Mouse (Mus musculus) limb, embryonic 13.5 days (tissue): ENCODE measurements around the gene Nckap5. TPM values are rescaled to one million over a fixed set of nuclear protein-coding genes. Genes with fewer than 3 reads are reported as not detected.
"Not testable (repeated sequence)": the region's sequence is repeated elsewhere in the genome, so short reads cannot be mapped to it uniquely, and the experiment has no call there.

Experiments
- ATAC-seq: fragments of 200-750 bp; cut with Nextera tagmentation; 2 replicates; pipeline ENCODE4 v1.8.0; 2017; ENCODE audit warnings: low read depth, moderate number of reproducible peaks, moderate TSS enrichment; ENCODE audit not compliant: low FRiP score
- H3K27ac ChIP-seq: fragments of 300-500 bp; sonication (generic); 2 replicates; pipeline ENCODE4 v1.5.1; 2015; ENCODE audit warnings: inconsistent platforms, mild to moderate bottlenecking, moderate library complexity
- H3K27me3 ChIP-seq: fragments of 300-500 bp; sonication (generic); 2 replicates; pipeline ENCODE4 v1.6.1; 2015; ENCODE audit warnings: mild to moderate bottlenecking, inconsistent platforms
- H3K36me3 ChIP-seq: fragments of 300-500 bp; sonication (generic); 2 replicates; pipeline ENCODE4 v1.6.1; 2015; ENCODE audit warnings: inconsistent platforms, mild to moderate bottlenecking, moderate library complexity
- H3K4me1 ChIP-seq: fragments of 300-500 bp; sonication (generic); 2 replicates; pipeline ENCODE4 v1.6.1; 2015; ENCODE audit warnings: inconsistent platforms
- H3K4me2 ChIP-seq: fragments of 300-500 bp; sonication (generic); replicated peaks from 2 replicates; pipeline ENCODE4 v1.6.1; 2015; ENCODE audit warnings: inconsistent platforms, mild to moderate bottlenecking, moderate library complexity
- H3K4me3 ChIP-seq: fragments of 300-500 bp; sonication (generic); 2 replicates; pipeline ENCODE4 v1.5.1; 2015; ENCODE audit warnings: moderate library complexity, mild to moderate bottlenecking, inconsistent platforms
- H3K9ac ChIP-seq: fragments of 300-500 bp; sonication (generic); 2 replicates; pipeline ENCODE4 v1.6.1; 2015; ENCODE audit warnings: mild to moderate bottlenecking, inconsistent platforms
- H3K9me3 ChIP-seq: fragments of 300-500 bp; sonication (generic); 2 replicates; pipeline ENCODE4 v1.6.1; 2016; ENCODE audit warnings: inconsistent platforms
- WGBS: fragments of 180-500 bp; shearing (Covaris S2); methylation state at CpG from one replicate; pipeline ENCODE4 v1.1.7; 2015; 5-methylcytosine and 5-hydroxymethylcytosine counted together
- polyA plus RNA-seq: library from polyadenylated mRNA; unstranded; fragments of >200 nt; fragmentation: Nextera tagmentation; extraction: Ambion mirVana; gene quantifications from 2 replicates; pipeline ENCODE4 v1.2.1, GENCODE M21; 2015

The Nckap5 gene
- polyA plus RNA-seq, 1 experiment from 2014 or later, result 13.5 TPM

DNA sequence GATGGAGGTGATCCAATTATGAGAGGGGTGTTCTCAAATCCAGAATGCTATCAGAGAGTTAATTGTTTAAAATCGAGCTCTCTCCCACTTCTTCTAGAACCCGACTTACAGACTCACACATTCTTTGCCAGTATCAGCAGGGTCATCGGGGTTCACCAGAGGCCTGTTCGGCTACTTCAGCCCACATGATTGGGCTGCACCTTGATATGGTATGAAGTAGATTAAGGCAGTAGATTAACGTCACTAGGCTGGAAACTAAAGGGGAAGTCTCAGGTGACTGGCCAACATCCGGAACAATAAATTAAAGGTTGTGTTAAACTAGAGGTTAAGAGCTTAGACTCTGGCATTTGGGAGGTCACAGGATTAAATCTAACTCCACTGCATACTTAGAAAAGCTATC lies 8.4 kb downstream of the Nckap5 start:
- Histone ChIP-seq H3K4me3 (no peak overlapping the region), H3K36me3 (0 out of 2 replicates have a peak, but pooled peaks cover 3% of the 10 kb centered on the region), H3K27me3 (no peaks in the 10 kb centered on the region), H3K4me2 (no peak overlapping the region), H3K9me3 (no peaks in the 10 kb centered on the region), H3K27ac (no peak overlapping the region), H3K4me1 (peaks cover 19% of the 10 kb centered on the region), H3K9ac (no peak overlapping the region)
- no peak for ATAC-seq
- 77% methylated on average over 6 of the region's 6 CpGs for WGBS

DNA sequence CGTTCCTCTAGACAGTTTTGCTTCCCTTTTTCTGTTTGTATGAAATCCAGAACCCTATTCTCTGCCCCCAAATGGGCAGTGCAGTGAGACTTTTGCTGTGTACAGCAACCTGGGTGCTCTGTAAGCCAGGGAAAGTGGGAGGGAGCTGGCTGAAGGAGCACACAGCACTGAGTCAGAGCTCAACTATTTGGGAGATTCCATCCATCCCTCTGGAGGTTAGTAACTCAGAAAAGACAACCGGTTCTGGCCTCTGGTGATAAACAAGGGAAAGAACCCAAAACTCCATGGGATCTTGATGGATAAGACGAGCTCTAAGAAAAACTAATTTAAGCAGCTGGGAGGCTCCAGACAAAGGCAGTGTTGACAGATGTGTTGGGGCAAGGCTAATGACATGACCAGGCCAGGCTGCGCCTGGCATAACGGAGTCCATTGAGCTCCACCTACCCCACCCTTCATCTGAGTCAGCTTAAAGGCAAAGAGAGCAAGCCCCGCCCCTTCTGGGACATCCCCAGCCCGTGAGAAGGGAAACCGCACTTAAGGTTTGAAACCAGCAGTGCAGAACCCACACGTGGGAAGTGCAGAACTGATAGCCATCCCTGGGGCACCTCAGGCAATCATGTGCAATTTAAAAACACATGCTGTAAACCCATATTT lies 13.1 kb downstream of the Nckap5 start:
- Histone ChIP-seq H3K9ac (no peak overlapping the region), H3K9me3 (peaks cover 6% of the 10 kb centered on the region), H3K4me1 (peaks cover 21% of the 10 kb centered on the region), H3K4me3 (no peak overlapping the region), H3K4me2 (no peak overlapping the region), H3K27me3 (no peaks in the 10 kb centered on the region), H3K36me3 (no peaks in the 10 kb centered on the region), H3K27ac (no peak overlapping the region)
- 28% methylated on average over 9 of the region's 9 CpGs for WGBS
- ATAC-seq, result peak; percentile 70

DNA sequence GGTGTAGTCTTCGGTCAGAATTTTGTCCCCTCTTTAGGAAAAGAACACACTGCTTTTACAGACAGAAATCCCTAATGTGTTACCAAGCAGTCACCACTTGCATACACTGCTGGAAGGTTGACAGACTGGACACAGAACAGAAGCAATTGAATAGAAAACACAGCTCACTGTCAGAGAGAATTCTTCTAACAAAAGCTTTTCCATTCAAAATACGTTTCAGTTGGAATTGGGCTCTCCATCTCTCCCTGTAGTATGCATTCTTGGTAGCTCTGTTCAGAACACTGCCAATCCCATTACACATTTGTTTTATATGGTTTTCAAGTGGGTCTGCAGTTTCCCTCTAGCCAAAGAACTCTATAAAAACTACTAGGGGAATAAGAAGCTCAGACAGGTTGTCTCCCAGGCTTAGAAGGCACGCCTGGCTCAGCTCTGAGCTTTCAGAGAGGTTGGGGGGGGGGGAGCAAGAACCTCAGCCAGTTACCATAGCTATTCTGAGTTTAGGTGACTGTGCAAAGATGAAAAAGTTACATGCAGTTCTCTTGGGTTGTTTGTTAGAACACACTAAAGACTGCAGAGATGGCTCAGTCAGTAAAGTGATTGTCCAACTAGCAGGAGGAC lies 23.5 kb downstream of the Nckap5 start:
- peak; percentile 86 for ATAC-seq
- no peak overlapping the region for H3K4me2 ChIP-seq
- H3K36me3 ChIP-seq, result no peaks in the 10 kb centered on the region
- H3K27me3 ChIP-seq, result no peaks in the 10 kb centered on the region
- no peak overlapping the region for H3K4me3 ChIP-seq
- H3K4me1 ChIP-seq, result peaks cover 33% of the 10 kb centered on the region
- no peak overlapping the region for H3K9ac ChIP-seq
- H3K9me3 ChIP-seq, result no peaks in the 10 kb centered on the region
- 50% methylated on average over 3 of the region's 3 CpGs for WGBS
- H3K27ac ChIP-seq, result peak overlapping the region; percentile 63; the same call in 1 of the 2 replicates

DNA sequence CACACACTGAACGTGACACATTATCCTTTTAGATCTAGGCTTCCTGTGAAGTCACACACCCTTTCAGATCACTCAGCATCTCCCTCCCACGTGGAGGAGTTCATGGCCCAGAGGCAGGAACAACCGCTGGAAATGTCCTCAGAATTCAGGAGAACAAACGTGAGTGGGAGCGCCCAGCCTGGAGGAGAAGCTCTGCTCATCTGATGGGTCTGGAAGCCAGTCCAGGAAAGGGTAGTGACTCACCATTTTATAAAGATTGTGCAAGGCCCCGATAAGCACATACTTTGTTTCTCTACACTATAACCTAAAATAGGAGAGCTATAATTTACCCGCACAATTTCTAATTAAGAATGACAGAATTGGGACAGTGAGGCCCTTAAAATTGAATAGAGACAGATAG lies 24.1 kb downstream of the Nckap5 start:
- WGBS, result 65% methylated on average over 7 of the region's 7 CpGs
- H3K4me2 ChIP-seq, result no peak overlapping the region

DNA sequence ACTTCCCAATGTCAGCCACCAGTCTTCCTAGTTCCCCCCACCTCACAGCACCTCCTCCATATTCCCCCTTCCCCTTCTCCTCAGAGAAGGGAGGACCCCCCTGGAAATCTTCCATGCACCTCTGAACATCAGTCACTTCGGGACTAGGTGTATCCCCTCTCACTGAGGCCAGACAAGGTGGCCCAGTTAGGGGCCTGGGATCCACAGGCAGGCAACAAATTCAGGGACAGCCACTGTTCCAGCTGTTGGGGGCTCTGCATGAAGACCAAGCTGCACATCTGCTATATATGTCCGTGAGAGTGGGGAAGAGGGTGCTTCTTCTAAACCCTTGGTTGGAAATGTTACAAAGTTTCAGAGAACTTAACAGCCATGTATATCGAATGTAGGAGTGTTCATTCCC lies 28.2 kb downstream of the Nckap5 start:
- Histone ChIP-seq H3K9ac (no peak overlapping the region), H3K27me3 (no peaks in the 10 kb centered on the region), H3K4me3 (no peak overlapping the region), H3K4me2 (no peak overlapping the region), H3K36me3 (no peaks in the 10 kb centered on the region), H3K27ac (no peak overlapping the region), H3K9me3 (no peaks in the 10 kb centered on the region), H3K4me1 (peaks cover 32% of the 10 kb centered on the region)
- no peak for ATAC-seq
- 73% methylated on average over 3 of the region's 3 CpGs for WGBS

More for the DNA sequence above, 24.1 kb downstream of the Nckap5 start:
- Histone ChIP-seq H3K4me1 (peaks cover 33% of the 10 kb centered on the region), H3K27me3 (no peaks in the 10 kb centered on the region), H3K27ac (peak overlapping the region; percentile 63; the same call in 1 of the 2 replicates), H3K9ac (no peak overlapping the region), H3K9me3 (no peaks in the 10 kb centered on the region), H3K36me3 (no peaks in the 10 kb centered on the region), H3K4me3 (no peak overlapping the region)
- no peak for ATAC-seq

DNA sequence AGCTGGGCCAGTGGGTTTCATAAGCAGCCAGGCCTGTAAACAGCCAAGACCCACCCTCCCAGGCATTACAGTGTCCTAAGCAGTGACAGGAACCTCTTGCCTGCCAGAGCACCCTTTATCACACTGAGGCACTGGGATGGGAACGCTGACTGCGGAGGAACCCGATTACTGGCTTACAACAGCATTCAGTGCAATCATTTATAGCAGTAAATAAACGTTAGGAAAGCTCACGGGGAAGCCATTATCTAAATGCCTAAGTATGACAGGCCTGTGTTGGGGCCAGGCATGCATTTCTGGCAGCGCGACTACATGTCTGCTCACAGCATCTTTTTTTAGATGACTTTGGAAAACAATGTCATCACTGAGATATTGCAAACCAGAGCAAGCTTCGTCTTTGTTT lies 28.9 kb downstream of the Nckap5 start:
- no peaks in the 10 kb centered on the region for H3K36me3 ChIP-seq
- H3K4me1 ChIP-seq, result peaks cover 25% of the 10 kb centered on the region
- H3K27ac ChIP-seq, result no peak overlapping the region
- ATAC-seq, result no peak
- H3K9ac ChIP-seq, result no peak overlapping the region
- no peak overlapping the region for H3K4me3 ChIP-seq
- no peak overlapping the region for H3K4me2 ChIP-seq
- 55% methylated on average over 8 of the region's 8 CpGs for WGBS
- H3K9me3 ChIP-seq, result no peaks in the 10 kb centered on the region
- H3K27me3 ChIP-seq, result no peaks in the 10 kb centered on the region

DNA sequence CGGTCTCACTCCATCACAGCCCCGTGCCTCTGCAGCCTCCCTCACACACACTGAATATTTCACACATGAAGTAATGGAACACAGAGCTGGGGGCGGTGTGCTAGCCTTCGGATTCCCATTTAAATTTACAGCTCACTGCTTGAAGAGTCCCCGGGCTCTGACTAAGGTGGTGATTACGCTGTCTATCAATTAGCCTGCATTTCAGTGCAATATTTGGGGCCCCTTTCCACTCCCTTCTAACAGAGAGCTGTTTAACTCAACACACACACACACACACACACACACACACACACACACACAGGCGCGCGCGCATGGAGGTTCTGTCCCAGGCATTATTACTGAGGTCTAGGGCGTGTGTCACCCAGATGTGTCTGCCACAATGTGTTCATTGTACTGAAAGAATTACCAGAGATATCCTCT lies 31.2 kb downstream of the Nckap5 start:
- peak overlapping the region; percentile 42 for H3K4me2 ChIP-seq
- 31% methylated on average over 11 of the region's 11 CpGs for WGBS
- H3K27ac ChIP-seq, result peak overlapping the region; percentile 65; the same call in 1 of the 2 replicates

DNA sequence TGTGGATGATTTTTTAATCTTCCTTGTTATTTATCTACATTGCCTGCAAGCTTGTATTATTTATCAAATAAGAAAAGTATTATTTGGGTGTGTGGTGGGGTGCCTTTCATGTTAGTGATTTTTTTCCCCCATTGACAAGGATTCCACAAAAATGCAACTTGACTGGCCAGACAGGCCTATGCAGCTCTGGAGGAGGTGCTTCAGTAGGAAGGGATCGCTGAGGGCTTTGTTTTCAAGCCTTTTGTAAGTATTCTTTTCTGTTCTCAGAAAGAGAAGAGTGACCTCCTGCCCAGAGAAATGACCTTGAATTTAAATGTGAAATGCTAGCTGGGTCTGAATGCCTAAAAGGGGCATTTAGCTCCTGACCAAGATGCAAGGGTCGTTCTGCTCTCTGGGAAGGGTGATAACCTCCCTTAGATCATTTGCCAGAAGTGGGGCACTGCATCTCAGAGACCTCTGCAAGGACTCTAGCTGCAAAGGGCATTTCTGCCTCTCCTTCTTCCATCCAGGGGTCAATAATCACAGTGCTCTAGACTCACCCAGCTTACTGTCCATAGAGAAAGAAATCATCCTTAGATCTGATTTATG lies 50.2 kb downstream of the Nckap5 start:
- not testable (repeated sequence) for H3K4me3 ChIP-seq, H3K9ac ChIP-seq, H3K27ac ChIP-seq, ATAC-seq, H3K9me3 ChIP-seq, H3K4me2 ChIP-seq, H3K4me1 ChIP-seq, H3K36me3 ChIP-seq, H3K27me3 ChIP-seq
- WGBS, result no CpG with 5 or more reads among the region's 2 CpGs

More for the DNA sequence above, 31.2 kb downstream of the Nckap5 start:
- 0 out of 2 replicates have a peak overlapping the region, but pooled peaks have one; percentile 7 for H3K4me3 ChIP-seq
- H3K27me3 ChIP-seq, result no peaks in the 10 kb centered on the region
- H3K4me1 ChIP-seq, result peaks cover 21% of the 10 kb centered on the region
- no peaks in the 10 kb centered on the region for H3K9me3 ChIP-seq
- peak; percentile 96 for ATAC-seq
- H3K36me3 ChIP-seq, result no peaks in the 10 kb centered on the region
- no peak overlapping the region for H3K9ac ChIP-seq

DNA sequence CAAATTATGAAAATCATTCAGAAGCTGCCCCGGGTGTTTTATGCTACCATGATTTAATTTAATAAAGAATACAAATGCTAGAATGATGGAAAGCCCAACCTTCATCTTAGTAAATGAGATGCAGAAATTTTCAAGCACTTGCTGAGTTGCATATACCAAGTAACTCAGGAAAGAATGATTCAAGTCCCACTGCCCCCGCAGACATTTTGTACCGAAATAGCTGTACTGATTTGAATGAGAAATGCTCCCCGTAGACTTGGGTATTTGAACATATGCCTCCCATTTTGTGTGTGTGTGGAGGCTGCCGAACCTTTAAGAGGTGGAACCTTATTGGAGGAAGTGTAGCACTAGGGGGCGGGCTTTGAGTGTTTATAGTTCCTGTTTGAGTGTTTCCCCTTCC lies 56.7 kb downstream of the Nckap5 start:
- H3K4me2 ChIP-seq, H3K4me3 ChIP-seq, H3K27me3 ChIP-seq, H3K9me3 ChIP-seq, H3K9ac ChIP-seq, H3K36me3 ChIP-seq, ATAC-seq, H3K4me1 ChIP-seq, H3K27ac ChIP-seq: not testable (repeated sequence)
- WGBS, result no CpG with 5 or more reads among the region's 6 CpGs

DNA sequence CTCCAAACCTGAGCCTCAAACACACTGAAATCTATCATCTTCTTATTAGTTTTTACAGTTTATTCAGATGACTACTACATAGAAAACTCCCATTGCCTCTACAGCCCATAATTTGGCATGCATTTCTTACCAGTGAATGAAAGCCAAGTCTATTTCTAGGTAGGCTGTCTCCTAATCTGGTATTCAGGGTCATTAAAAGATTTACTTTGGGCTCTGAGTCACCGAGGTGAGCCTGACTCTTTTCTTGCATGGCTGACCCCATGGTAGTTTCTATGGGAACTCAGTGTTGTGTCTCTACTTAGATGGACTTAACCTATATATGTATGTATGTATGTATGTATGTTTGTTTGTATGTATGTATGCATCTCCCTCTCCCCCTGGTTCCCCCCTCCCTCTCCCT lies 63.6 kb downstream of the Nckap5 start:
- Histone ChIP-seq H3K4me2 (no peak overlapping the region), H3K27ac (no peak overlapping the region), H3K4me3 (no peak overlapping the region), H3K9ac (no peak overlapping the region), H3K4me1 (no peaks in the 10 kb centered on the region), H3K36me3 (no peaks in the 10 kb centered on the region), H3K9me3 (no peaks in the 10 kb centered on the region), H3K27me3 (no peaks in the 10 kb centered on the region)
- no peak for ATAC-seq
- 74% methylated on average over 1 of the region's 1 CpGs for WGBS

DNA sequence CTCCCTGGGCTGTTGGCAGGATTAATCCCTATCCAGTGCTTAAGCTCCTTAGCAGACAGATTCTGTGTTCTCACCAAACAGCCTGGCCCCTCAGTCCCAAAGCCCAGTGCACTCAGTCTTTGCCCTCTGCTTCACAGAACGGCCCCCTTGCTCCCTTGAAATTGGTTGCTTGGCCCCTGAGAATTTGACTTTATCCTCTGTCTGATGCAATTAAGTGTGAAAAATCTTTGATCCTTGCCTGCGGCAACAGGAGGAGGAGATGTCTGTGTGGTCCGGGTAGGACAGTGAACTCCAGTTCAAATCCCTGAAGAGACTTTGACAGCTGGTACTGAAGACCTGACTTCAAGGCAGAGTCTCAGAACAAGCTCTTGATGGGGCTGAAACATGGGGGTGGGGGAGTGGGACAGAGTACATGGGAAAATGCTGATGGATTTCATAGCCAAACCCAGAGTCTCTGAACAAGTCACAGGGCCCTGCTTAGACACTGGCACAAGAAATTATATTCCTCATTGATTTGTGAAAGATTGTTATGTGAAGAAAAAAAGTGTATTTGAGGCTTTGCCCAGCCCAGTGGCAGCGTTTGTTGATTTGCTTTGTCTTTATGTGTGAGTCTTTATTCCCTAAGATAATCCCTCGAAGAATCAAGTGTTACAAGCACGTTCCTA lies 65.0 kb downstream of the Nckap5 start:
- H3K9ac ChIP-seq, result no peak overlapping the region
- no peak overlapping the region for H3K4me2 ChIP-seq
- no peaks in the 10 kb centered on the region for H3K27me3 ChIP-seq
- H3K4me1 ChIP-seq, result 0 out of 2 replicates have a peak, but pooled peaks cover 4% of the 10 kb centered on the region
- WGBS, result 45% methylated on average over 6 of the region's 6 CpGs
- no peak overlapping the region for H3K4me3 ChIP-seq
- H3K27ac ChIP-seq, result no peak overlapping the region
- no peak for ATAC-seq
- H3K36me3 ChIP-seq, result no peaks in the 10 kb centered on the region
- no peaks in the 10 kb centered on the region for H3K9me3 ChIP-seq

DNA sequence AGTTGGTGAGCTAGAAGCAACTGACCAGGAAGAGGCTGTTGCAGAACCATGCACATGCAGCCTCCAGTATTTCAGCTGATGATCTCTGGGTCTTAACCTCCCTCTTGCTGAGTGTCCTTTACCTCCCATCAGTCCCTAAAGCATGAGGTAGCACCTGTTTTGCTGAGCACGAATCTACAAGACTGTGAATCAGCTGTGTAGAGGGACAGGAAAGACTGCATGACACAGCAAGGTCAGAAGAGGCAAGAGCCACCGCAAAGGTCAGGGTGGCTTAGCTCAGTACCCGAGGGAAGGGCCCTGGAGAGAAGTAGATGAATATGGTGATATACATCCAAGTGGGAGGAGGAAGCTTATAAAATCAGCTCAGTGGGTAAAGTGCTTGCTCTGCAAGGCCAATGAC lies 66.4 kb downstream of the Nckap5 start:
- no peak for ATAC-seq
- H3K4me3 ChIP-seq, result no peak overlapping the region
- H3K36me3 ChIP-seq, result no peaks in the 10 kb centered on the region
- H3K9me3 ChIP-seq, result no peaks in the 10 kb centered on the region
- no peaks in the 10 kb centered on the region for H3K27me3 ChIP-seq
- no peak overlapping the region for H3K27ac ChIP-seq
- 0 out of 2 replicates have a peak, but pooled peaks cover 4% of the 10 kb centered on the region for H3K4me1 ChIP-seq
- 72% methylated on average over 3 of the region's 3 CpGs for WGBS
- no peak overlapping the region for H3K9ac ChIP-seq
- H3K4me2 ChIP-seq, result no peak overlapping the region
